Mouse (Mus musculus) cerebellum, adult 8-10 months (tissue): ENCODE measurements around the gene Eme2.

Source experiments
- DNase-seq: peaks from one replicate; pipeline ENCODE4 v3.0.0; 2022

The Eme2 gene

DNA sequence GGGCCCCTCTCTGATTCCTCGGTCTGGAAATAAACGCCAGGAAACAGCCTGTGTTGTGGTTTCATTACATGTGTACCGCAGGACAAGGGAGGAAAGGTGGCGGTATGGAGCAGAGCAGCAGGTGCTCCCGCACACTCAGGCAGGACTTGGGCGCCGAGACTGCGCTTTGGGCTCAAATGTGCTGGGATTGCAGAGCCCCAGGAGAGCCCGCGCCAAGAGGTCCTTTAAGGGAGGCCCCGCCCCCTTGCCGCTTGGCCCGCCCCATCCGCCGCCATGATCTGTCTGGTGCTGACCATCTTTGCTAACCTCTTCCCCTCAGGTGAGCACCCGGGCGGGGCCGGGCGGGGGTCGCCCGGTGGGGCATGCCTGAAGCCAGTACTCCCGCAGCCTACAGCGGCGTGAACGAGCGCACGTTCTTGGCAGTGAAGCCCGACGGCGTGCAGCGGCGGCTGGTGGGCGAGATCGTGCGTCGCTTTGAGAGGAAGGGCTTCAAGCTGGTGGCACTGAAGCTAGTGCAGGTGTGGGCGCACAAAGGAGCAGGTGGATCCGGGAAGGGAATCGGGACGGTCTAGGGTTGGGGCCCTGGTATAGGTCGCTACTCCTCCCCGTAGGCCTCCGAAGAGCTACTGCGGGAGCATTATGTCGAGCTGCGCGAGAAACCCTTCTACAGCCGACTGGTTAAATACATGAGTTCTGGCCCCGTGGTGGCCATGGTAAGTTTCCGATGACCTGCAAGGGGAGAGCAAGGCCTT, 1.5 kb upstream of the Eme2 start, which contains the start of gene Nme3:
Nme3 (plus strand) TSS at position 260 of the 752 bp plus-strand sequence.
- peak; percentile 72 for DNase-seq

DNA sequence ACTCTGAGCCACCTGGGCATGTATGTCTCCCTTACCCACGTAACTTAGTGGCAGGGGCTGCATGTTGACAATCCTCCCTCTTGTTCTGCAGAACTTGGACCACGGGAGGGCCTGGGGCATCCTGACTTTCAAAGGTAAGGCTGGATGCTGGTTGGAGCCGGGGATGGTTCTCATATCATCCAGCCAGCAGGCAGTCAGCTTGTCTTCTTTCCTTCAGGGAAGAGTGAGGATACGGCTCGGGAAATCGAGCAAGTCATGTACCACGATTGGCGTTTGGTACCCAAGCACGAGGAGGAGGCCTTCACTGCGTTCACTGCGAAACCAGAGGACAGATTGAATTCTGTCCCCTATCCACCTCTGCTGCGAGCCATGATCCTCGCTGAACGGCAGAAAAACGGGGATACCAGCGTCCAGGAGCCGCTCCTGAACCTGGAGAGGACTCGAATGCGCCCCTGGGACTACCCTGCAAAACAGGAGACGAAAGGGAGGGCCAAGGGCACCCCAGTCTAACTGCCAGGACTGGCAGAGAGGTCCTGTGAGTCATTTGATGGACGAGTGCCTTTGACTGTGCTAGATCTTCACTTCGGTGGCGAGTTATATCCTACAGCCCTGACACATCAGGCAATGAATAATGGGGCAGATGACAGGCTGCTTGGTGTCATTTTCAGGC, 819 bp upstream of the Eme2 start:
- no peak for DNase-seq

DNA sequence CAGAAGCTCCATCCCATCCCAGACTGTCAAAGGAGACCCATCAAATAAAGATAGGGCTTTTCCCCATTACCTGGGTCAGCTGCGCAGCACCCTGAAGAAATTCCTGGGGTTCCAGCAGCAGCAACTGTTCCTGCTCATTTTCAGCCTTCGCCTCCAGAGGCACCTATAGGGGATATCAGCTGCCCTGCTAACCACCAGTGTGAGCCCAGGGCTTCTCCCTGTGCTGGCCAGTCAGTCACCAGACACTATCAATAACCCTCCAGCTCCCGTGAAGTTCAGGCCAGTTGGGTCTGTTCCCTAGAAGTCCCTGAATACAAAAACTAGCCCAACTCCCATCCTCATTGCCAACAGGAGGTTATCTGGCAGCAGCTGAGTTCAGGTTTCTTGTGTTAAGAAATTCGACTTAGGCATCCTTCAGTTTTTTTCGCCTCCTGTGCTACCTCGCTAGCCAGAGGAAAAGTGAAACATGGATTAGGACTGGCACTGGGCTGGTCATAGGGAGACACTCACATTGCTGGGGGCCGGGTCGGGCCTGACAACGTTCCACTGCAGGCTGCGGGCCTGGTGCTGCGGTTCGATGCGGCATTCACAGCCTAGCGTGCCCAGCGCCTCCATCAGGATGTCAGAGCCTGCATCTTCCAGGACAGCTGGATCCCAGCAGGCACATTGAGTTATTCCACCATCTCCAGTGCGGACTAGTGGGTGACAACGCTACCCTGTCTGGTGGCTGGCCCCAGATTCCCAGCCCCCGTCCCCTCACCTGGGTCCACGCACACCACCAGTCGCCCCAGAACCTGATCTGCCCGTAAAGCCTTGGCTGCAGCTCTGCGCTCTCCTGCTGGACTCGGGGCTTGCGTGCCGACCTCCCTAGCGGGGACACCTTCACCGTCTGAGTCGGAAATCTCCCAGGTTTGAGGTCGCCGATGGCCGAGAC, 559 bp downstream of the Eme2 start:
- DNase-seq, result no peak

DNA sequence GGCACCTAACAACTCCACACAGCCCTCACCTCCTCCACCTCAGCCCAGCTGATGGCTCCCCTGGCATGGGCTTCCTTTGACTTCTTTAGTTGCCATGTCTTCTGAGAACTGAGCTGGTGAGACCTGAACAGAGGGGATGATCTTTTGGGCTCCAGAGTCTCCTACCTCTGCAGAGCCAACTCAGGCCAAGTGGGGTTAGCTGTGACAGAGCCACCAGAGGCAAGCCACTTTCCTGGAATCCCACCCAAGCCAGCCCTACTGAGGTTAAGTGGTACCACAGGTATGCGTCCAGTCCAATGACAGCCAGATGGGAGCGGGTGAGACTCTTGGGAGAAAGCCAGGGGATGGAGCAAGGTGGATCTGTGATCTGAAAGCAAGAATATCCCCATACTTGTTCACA, 1.6 kb downstream of the Eme2 start:
- no peak for DNase-seq

DNA sequence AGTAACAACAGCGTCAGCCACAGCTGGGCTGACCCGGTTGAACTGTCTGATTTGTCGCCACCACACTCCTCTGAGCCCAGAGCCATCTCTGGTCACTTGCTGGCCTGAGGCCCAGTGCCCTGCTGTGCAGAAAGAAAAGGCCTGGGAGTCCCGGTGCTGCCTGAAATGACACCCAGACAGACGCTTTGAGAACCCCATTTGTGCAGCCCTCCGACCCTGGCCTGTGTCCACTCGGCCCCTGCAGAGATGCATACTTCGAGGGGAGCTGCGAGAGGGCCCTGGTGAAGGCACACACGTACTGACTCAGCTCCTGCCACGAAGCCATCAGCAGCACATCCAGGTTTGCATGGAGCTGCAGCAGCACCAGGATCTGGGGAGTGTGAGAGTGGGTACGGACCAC, 2.1 kb downstream of the Eme2 start:
- DNase-seq, result no peak

DNA sequence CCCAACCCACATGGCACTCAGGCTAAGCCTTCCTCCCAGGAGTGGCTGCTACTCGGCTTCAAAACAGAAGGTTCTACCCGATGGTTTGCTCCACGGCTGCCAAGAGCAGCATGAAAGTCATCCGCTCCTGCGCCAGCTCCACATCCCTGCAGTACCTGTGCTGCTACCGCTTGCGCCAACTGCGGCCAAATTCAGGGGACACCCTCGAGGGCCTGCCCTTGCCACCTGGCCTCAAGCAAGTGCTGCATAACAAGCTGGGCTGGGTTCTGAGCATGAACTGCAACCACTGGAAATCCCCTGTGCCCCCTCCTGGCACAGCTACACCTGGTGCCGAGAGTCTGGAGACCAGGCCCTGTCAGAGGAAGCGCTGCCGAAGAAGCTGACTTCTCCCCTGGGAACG, 3.6 kb downstream of the Eme2 start:
- peak; percentile 66 for DNase-seq

DNA sequence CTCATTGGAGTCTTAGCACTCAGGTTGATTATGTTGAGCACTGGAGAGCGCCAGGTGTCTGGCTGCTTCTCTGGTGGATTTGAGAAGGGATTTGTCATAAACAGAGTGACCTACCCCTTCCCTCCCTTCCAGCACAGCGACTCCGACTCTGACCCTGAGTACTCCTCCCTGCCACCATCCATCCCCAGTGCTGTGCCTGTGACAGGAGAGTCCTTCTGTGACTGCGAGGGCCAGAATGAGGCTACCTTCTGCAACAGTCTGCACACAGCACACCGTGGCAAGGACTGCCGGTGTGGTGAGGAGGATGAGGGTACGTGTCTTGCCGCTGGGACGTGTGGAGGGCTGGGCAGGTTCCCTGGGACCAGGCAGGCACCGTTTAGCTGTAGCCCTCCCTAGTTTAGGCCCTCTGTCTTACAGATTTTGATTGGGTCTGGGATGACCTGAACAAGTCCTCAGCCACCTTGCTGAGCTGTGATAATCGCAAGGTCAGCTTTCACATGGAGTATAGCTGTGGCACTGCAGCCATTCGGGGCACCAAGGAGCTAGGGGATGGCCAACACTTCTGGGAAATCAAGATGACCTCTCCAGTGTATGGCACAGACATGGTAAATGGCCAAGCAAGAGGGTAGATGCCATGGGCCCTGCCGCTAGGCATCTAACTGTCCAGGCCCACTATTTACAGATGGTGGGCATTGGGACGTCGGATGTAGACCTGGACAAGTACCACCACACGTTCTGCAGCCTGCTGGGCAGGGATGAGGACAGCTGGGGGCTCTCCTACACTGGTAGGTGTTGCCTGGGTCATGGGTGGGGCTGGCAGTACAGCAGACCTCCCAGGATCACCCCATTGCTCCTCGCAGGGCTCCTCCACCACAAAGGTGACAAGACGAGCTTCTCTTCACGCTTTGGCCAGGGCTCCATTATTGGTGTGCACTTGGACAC, 4.5 kb downstream of the Eme2 start:
- no peak for DNase-seq

DNA sequence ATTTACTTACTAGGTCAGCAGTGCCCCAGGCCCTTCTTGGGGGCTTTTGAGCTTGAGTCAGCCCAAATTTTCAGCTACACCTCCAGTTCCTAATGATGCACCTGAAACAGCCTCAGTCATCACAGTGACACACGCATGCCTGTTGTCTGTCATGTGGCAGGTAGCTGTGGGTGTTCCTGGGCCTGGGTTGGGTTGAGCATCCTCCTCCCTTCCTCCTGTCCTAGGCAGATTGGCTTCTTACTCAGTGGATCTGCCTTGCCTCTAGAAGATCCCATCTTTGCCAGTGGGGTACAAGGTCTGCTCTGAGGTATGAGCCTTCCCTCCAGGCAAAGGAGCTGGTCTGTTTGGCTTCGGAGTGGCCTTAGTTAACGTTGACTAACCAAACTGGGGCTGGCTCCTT, 6.0 kb downstream of the Eme2 start:
- DNase-seq, result no peak

DNA sequence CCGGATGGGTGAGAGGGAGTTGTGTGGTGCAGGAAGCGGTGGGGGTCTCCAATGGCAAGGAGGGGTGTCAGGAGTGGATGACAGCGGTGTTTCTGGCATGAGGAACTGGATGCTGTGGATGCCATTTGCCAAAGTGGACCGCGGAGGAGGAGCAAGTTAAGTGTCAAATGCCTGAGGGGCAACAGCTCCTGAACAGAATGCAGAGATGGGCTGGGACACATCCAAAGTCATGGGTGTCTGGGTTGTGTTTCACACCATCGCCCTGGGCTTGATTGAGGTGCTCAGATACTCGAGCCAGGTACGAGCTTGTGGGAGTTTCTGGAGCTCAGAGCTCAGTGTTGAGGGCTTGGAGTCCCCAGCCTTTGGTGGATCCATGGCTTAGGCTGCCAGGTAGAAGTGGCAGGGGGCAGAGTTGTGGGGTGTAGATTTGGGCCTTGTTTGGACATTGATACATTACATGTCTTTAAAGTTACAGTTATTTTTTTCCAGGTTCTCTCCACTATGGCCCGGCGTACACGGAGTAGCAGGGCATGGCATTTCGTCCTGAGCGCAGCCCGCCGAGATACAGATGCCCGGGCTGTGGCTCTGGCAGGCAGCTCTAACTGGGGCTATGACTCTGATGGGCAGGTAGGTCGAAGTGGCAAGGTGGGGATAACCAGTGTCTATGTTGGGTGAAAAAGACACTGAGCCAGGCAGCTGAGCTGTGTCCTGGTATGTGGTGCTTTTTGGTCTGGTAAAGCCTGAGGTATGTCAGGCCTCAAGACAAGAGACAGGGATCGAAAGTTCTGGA, 7.4 kb downstream of the Eme2 start:
- no peak for DNase-seq

DNA sequence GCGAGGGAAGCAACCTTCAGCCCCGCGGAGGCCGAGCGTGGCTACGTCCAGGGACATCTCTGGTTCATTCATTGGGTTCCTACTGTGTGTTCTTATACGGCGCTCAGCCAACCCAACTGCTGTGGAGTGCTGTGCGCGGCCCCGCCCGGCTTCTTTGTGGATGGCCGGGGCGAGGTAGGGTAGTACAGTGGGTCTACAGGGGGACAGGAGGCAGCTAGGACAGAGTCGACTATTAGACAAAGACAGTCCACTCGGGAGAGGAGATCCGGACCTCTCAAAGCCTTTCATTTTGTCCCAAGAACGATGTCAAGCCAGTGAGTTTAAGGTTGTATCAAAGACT, 8.0 kb downstream of the Eme2 start:
- no peak for DNase-seq

DNA sequence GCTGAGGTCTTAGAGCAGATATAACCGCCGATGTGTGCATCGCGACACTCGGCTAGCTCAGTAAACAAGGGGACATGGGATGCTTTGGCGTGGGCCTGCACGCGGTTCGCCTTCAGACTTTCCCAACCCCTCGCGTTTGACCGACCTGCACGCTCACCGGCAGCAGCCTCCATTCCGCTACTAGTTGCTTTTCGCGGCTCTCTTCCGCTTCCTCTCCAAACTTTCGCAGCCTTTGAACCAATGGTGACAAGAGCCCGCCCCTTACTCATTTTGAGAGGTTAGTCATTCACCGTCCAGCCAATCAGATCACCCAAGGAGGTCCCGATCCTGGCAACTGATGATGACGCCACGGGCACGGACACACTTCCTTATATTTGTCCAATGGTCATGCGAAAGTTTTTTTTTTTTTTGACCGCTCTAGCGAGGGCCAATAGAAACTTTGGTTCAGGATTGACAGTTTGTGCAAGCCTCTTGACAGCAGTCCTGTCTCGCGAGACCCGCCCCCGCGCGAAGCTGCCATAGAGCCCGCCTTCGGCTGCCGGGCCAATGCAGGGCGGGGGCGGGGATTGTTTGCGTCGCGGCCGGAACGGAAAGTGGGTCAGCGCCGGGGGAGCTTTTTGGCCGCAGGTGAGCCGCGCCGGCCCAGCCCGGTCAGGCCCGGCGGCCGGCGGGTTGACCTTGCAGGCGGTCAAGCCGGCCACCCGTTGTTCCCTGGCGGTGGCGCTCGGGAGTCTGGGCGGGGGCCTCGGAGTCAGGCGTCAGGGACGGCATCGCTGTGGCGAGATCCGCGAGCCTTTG, 8.6 kb downstream of the Eme2 start, which contains the start of the genes Nubp2 and Spsb3:
Nubp2 (minus strand) TSS at position 216 of the 798 bp plus-strand sequence.
Spsb3 (plus strand) TSS at position 510 of the 798 bp plus-strand sequence.
- DNase-seq, result peak; percentile 97

DNA sequence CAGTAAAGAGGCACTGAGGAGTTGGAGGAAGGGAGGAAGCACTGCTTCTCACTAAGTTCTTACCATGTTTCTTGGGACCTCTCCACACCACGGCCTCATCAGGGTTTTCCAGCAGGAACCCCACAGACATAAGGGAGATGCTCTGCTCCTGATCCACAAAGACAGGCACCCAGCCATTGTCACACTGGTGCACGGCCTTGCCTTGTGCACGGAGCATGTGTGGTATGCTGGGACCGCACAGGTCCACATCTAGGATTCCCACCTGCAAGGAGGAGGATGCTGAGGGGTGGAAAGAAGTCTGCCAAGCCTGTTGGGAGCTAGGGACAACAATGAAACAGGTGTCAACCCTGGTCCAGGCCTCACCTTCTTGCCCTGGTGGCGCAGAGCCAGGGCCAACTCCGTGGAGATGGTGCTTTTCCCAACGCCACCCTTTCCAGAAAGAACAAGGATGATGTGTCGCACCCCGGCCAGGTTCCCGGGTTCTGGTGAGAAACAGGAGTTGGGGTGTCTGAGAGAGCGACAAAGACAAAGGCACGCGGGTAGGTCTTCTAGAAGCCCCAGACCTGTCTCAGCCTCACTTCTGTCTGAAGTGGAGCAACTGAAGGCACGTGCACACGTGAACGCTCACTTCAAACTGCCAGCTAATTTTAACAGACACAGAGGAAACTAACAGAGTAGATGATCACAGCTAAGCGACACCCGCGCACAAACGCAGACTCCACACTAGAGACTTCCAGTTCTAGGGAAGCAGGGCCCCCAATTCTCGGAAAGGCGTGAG, 9.3 kb downstream of the Eme2 start:
- no peak for DNase-seq

DNA sequence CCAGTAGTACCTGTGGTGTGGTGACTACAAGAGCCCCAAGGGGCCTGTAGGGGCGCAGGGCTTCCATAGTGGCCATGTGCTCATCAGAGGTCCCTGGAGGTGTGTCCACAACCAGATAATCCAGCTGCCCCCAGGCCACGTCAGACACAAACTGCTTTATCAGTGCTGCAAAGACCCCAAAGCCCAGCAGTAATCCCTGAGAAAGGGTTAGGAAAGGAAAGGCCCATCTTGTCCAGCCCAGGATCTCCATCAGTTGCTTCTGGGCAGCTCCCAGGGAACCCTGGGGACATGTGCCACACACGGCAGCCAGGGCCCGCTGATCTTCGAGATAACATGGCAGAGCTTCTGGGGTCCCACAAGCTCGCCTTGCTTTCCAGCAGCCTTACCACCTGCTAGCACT, 10.5 kb downstream of the Eme2 start:
- no peak for DNase-seq

DNA sequence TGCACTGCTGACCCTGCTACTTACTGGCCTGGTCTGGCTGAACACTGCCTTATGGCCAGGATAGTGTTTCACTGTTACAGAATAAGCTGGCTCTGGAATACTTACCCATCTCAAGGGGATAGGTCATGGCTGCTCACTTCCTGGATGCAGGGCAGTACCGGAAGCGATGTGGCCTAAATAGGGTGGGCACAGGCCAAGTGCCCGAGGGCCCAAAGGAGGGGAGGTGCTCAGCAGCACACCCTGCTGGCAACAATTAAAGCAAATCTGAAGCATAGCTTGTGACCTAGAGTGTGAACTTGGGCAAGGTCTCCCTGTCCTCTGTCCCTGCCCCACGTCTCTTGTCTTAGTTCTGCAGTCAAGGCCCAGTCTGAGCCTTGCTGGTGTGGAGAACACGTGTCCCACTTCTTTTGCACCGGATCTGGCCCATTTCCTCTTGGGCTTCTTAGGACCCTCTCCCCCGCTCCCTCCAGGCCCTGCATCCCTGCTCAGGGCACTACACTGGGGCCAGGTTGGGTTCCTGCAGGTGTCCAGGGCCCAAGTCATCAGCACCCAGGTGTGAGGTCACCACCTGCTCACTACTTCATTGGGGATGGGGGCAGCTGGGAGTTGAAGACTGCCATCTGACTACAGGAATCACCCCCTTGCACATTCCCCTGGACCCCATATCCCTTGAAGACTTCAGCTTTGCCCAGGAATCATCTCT, 13.0 kb downstream of the Eme2 start:
- DNase-seq, result no peak

DNA sequence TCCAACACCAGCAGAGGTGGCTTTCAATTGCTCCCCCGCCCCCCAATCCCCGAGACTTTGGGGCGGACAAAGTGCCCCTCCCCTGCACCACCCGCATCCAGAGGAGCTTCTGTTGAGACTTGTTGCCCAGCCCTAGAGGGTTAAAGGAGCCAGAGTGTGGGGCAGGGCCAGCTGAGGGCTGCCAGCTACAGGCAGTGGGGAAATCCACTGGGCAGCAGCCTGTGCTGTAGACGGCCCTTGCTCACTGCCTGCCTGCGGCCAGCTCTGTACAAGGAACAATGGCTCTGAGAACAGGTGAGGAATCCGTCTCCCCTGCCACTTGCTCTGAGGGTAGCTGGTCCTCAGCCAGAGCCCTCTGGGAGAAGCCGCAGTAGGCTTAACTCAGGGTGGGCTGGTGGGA, 16.4 kb downstream of the Eme2 start:
- no peak for DNase-seq

DNA sequence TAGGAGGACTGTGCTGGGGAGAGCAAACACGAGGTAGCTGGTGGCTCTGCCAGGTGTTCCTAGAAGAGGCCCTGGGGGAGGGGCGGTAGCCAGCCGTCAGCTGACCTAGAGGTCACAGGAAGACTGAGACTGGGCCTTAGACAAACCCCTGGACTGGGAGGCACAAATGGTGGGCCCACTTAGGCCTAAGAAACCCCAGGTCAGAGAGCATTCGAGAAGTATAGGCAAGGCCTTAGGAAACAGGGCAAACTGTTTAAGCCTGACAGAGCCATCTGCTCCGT, 16.8 kb downstream of the Eme2 start:
- DNase-seq, result no peak

DNA sequence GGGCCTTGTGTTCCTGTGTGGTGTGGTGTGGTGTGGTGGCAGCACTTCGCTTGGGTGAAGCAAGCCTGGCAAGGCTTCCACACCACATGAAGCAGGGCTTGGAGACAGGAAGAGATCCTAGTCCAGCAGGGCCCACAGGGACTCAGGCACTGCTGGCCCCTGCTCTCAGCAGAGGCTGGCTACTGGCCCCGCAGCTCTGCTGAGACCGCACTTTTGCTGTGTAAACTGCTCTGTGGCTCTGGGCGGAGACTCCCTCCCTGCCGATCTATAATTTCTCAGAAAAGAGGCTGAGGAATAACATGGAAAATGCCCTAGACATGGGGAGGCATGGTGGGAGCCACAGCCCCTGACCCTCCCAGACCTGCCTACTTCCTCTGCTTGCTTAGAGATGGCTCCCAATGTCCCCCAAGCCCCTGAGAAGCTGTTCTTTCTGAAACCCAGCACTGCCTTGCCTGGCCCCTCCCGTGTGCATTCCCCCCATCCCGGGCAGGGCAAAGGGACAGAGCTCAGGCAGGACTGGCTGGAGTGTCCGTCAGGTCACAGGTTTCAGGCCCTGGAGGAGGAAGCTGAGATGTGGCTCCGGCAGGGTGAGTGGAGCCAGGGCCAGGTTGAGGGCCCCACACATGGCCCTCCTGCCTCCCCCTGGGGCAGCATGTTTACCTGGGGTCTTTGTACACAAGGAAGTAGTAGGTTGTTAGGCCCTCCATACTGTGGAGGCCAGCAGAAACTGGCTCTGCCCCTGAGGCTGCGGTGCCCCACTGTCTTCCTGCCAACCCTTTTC, 17.4 kb downstream of the Eme2 start:
- no peak for DNase-seq

DNA sequence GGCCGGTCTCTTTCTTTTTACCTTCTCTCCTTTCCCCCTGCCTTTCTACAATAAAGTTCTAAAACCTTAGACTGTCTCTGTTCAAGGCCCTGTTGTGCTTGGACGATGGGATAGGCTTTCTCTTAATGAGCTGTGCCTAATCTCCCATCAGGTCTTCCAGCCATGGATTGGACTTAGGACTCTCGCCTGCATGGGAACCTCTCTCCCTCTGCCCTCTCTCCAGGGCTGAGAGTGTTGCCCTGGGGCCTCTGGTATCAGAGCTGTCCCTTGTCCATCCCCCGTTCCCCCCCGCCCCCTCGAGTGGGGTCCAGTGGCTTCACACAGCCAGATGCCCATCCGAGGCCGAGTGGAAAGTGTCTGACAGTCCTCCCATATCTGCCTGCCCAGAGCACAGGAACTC, 19.9 kb downstream of the Eme2 start:
- no peak for DNase-seq

DNA sequence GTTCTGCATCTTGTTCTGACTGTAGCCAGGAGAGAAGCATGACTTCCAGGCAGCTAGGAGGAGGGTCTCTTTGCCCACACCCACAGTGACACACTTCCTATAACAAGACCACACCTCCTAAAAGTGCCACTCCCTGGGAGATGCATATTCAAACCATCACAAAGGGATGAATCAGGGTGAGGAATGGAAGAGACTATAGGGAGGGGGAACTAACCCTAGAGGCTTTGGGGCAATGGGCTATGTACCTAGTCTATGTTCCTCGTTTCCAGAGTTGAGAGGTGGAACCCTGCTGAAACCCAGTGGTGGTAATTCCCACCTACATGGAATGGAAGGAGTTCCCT, 20.5 kb downstream of the Eme2 start:
- no peak for DNase-seq
